Mouse (Mus musculus) hematopoietic stem cell, adult 5-6 weeks (primary cell): ENCODE data around the gene Olfr776. TPM values are rescaled to one million over a fixed set of nuclear protein-coding genes. Genes with fewer than 3 reads are reported as not detected.
"Not testable (repeated sequence)": the region's sequence is repeated elsewhere in the genome, so short reads cannot be mapped to it uniquely, and the experiment has no call there.

Experiments used
- ATAC-seq, 2 experiments: fragments of 125-278 bp in 1 of 2; replicated peaks in 1 of 2; 2 replicates each; pipeline ENCODE4 v1.8.0; 2016 to 2017; ENCODE audit warnings: inconsistent platforms in 2 of 2, mild to moderate bottlenecking in 2 of 2, moderate number of reproducible peaks in 2 of 2, low read depth in 1 of 2, moderate TSS enrichment in 1 of 2; ENCODE audit not compliant: low FRiP score in 2 of 2, poor library complexity in 2 of 2, severe bottlenecking in 2 of 2, insufficient read depth in 1 of 2, low TSS enrichment in 1 of 2
- total RNA-seq: library from RNA; stranded (forward); fragments of 172-1452, 232-1000 nt; gene quantifications from 2 replicates; pipeline ENCODE4 v1.2.3, GENCODE M21; 2017

Gene Olfr776
- not detected in 2 replicates for total RNA-seq

DNA sequence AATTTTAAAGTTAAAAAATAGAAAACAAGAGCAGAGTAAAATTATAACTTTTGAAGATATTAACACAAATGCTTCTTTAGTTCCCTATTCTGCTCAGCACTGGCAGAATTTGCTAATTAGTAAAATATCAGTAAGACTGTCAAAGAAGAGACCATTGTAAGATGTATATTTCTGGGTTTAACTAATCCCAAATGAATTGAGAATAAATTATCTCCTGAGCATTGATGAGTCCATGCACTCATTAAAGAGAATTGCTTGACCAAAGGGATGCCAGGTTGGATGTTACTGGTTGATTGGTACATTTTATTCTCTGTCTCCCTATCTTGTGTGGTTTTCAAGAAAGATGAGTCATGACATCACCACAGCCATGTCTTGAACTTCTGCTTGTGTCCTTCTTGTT lies at the start of gene Olfr776:
Gene Olfr776 (plus strand): TSS at position 301 of the 400 bp plus-strand sequence.
- no peak for ATAC-seq

DNA sequence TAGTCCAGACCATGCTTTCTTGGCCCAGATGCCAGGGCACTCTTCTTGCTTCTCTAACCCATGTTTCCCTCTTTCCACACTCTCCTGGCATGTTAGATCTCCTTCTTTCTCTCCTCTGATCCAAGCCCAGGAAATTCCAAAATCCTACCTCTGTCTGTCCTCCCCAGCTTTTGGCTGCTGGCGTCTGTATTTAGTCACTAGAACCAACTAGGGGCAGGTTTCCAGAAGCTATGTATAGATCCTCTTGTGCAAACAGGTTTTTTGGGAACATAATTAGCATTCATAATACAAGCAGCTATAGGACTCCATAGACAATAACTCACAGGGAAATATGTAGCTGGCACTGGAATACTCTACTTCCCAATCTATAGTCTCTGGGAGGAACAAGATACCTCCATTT lies 28.2 kb upstream of the Olfr776 start:
- ATAC-seq: no peak

DNA sequence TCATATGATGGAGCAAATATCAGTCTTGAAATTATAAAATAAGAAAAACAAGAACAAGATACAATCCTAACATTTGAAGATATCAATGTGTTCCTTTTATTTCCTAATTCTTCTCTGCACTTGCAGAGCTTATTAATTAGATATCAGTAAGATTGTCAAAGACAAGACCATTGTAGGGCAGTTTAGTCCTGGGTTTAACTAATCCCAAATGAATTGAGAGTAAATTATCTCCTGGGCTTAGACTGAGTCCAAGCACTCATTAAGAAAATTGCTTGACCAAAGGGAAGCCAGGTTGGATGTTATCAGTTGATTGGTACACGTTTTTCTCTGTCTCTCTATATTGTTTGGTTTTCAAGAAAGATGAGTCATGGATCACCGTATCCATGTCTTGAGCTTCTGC lies 23.0 kb upstream of the Olfr776 start, which contains the start of gene Olfr774:
Gene Olfr774 (plus strand): TSS at position 301 of the 400 bp plus-strand sequence.
- no peak for ATAC-seq

DNA sequence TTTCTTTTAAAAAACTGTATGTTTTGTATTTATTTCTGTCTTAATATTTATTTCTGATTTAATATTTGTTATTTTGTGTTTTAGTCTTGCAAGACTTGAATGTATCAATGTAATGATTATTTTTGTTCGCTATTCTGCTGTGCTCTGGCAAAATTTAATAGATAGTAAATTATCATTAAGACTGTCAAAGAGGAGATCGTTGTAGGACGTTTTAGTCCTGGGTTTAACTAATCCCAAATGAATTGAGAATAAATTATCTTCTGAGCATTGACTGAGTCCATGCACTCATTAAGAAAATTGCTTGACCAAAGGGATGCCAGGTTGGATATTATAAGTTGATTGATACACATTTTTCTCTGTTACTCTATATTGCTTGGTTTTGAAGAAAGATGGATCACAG lies 10.8 kb upstream of the Olfr776 start, which contains the start of gene Olfr775:
Gene Olfr775 (plus strand): TSS at position 301 of the 400 bp plus-strand sequence.
- no peak for ATAC-seq

DNA sequence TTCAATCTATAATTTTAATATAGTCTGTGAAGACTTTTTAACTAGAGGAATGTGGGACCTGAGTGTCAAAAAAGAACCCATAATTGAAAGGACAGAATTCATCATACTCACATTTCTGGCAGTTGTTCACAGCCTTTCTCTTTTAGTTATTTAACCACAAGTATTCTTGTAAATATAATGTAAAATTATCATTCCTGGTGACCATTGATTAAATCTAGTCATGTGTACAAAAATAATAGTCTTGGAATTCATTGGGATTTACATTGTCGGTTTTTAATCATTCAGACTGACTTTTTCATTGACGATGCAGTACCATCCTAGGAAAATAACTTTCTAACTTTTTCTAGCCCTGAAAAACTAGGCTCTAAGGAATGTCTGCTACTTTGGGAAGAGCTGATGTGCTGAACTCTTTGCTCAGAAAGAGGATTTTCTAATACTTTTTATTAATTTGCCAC lies 12.2 kb downstream of the Olfr776 start, which contains the start of gene Olfr777:
Gene Olfr777 (minus strand): TSS at position 405 of the 455 bp plus-strand sequence.
- ATAC-seq: no peak

DNA sequence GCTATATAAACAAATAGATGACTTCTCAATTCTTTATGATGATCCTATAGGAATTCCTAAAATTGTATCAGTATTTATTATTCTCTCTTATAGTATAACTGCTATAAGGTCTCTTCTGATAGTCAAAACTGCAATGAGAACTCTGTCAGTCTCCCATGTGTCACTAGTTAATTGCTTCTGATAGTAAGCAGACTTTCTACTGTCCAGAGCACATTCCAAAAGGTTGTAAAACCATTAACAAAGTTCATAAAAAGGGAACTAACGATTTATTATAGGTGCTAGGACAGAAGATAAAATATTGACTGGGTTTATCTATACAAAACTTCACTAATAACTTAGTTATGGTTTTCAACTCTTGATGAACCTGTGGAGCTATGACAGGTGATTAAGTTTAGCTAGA lies 54.0 kb downstream of the Olfr776 start:
- not testable (repeated sequence) for ATAC-seq

DNA sequence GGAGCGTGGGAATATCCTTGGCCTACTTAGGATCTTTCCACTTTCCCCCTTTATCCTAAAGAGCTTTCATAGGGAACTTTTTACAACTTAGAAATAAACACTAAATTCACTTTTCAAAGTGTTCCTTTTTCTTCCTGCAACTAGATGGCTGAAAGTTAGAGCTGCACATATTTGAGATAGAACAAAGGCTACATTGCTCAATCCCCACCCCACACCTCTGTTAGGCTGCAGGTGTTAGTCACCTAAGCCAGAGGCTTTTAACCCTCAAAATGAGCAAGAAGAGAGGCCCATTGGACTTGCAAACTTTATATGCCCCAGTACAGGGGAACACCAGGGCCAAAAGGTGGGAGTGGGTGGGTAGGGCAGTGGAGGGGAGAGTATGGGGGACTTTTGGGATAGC lies 54.6 kb downstream of the Olfr776 start:
- not testable (repeated sequence) for ATAC-seq

Other genes starting within 250 kb of the Olfr776 start
- gene Olfr763, start 248.3 kb upstream of the Olfr776 start, total RNA-seq: not detected in 2 replicates
- not detected in 2 replicates for gene Olfr764-ps1, start 219.2 kb upstream of the Olfr776 start, total RNA-seq
- gene Olfr765, start 209.1 kb upstream of the Olfr776 start, total RNA-seq: not detected in 2 replicates
- gene Olfr766-ps1, start 190.2 kb upstream of the Olfr776 start, total RNA-seq: not detected in 2 replicates
- not detected in 2 replicates for gene Olfr767, start 176.2 kb upstream of the Olfr776 start, total RNA-seq
- gene Olfr768, start 159.8 kb upstream of the Olfr776 start, total RNA-seq: not detected in 2 replicates
- gene Olfr769, start 141.3 kb upstream of the Olfr776 start, total RNA-seq: not detected in 2 replicates
- not detected in 2 replicates for gene Olfr770, start 120.1 kb upstream of the Olfr776 start, total RNA-seq
- not detected in 2 replicates for gene Olfr771, start 94.4 kb upstream of the Olfr776 start, total RNA-seq
- not detected in 2 replicates for gene Olfr772, start 81.2 kb upstream of the Olfr776 start, total RNA-seq
- gene Olfr773, start 71.7 kb upstream of the Olfr776 start, total RNA-seq: not detected in 2 replicates
- gene Olfr774, start 22.9 kb upstream of the Olfr776 start, total RNA-seq: not detected in 2 replicates
- gene Olfr775, start 10.7 kb upstream of the Olfr776 start, total RNA-seq: not detected in 2 replicates
- not detected in 2 replicates for gene Olfr777, start 12.4 kb downstream of the Olfr776 start, total RNA-seq
- gene Olfr780, start 59.0 kb downstream of the Olfr776 start, total RNA-seq: not detected in 2 replicates
- gene Olfr781, start 69.7 kb downstream of the Olfr776 start, total RNA-seq: not detected in 2 replicates
- gene Olfr782, start 89.7 kb downstream of the Olfr776 start, total RNA-seq: not detected in 2 replicates
- gene Olfr784, start 125.0 kb downstream of the Olfr776 start, total RNA-seq: not detected in 2 replicates
- gene Olfr785, start 146.3 kb downstream of the Olfr776 start, total RNA-seq: not detected in 2 replicates
- gene Olfr786, start 168.2 kb downstream of the Olfr776 start, total RNA-seq: not detected in 2 replicates
- not detected in 2 replicates for gene Olfr787, start 202.7 kb downstream of the Olfr776 start, total RNA-seq
- gene Olfr788, start 211.9 kb downstream of the Olfr776 start, total RNA-seq: not detected in 2 replicates
- not detected in 2 replicates for gene Olfr789, start 225.6 kb downstream of the Olfr776 start, total RNA-seq
- gene Olfr790, start 239.4 kb downstream of the Olfr776 start, total RNA-seq: not detected in 2 replicates